Mouse (Mus musculus) forebrain, embryonic 11.5 days (tissue): ENCODE measurements around the gene Ncoa5. TPM values are rescaled to one million over a fixed set of nuclear protein-coding genes. Genes with fewer than 3 reads are reported as not detected.

Experiments
- ATAC-seq: fragments of 200-750 bp; cut with Nextera tagmentation; replicated peaks from 2 replicates; pipeline ENCODE4 v1.8.0; 2017; ENCODE audit warnings: moderate TSS enrichment; ENCODE audit not compliant: low FRiP score
- DNase-seq: peaks from one replicate; pipeline ENCODE4 v3.0.0-alpha.2; 2017; ENCODE audit warnings: low spot score
- H3K27ac ChIP-seq: fragments of 300-500 bp; sonication (generic); 2 replicates; pipeline ENCODE4 v1.5.1; 2014; ENCODE audit warnings: low read depth, low read length
- H3K27me3 ChIP-seq: fragments of 300-500 bp; sonication (generic); 2 replicates; pipeline ENCODE4 v1.6.1; 2014; ENCODE audit warnings: mild to moderate bottlenecking, low read length, mixed read lengths; ENCODE audit not compliant: control insufficient read depth, insufficient read depth
- H3K36me3 ChIP-seq: fragments of 300-500 bp; sonication (generic); 2 replicates; pipeline ENCODE4 v1.6.1; 2014; ENCODE audit warnings: mild to moderate bottlenecking, low read length, moderate library complexity, mixed read lengths; ENCODE audit not compliant: control insufficient read depth, insufficient read depth
- H3K4me1 ChIP-seq: fragments of 300-500 bp; sonication (generic); replicated peaks from 2 replicates; pipeline ENCODE4 v1.6.1; 2014; ENCODE audit warnings: low read length, mixed read lengths; ENCODE audit not compliant: control insufficient read depth, insufficient read depth
- H3K4me2 ChIP-seq: fragments of 300-500 bp; sonication (generic); 2 replicates; pipeline ENCODE4 v1.6.1; 2014; ENCODE audit warnings: low read depth, mild to moderate bottlenecking, low read length, moderate library complexity, mixed read lengths; ENCODE audit not compliant: severe bottlenecking
- H3K4me3 ChIP-seq: fragments of 300-500 bp; sonication (generic); 2 replicates; pipeline ENCODE4 v1.5.1; 2014; ENCODE audit warnings: low read depth, low read length
- H3K9ac ChIP-seq: fragments of 300-500 bp; sonication (generic); 2 replicates; pipeline ENCODE4 v1.6.1; 2014; ENCODE audit warnings: low read length
- H3K9me3 ChIP-seq: fragments of 300-500 bp; sonication (generic); 2 replicates; pipeline ENCODE4 v1.6.1; 2016; ENCODE audit warnings: low read length, mixed read lengths; ENCODE audit not compliant: control insufficient read depth
- WGBS: fragments of 180-500 bp; shearing (Covaris S2); extraction: QIAGEN DNeasy Blood & Tissue Kit; methylation state at CpG from one replicate; pipeline ENCODE4 v1.1.7; 2014; 5-methylcytosine and 5-hydroxymethylcytosine counted together
- polyA plus RNA-seq: library from polyadenylated mRNA; unstranded; fragments of >200 nt; fragmentation: Nextera tagmentation; extraction: Ambion mirVana; gene quantifications from 2 replicates; pipeline ENCODE4 v1.2.1, GENCODE M21; 2014

Ncoa5 gene
- 113 and 114 TPM in 2 replicates for polyA plus RNA-seq

GRCm38 (mm10) chr2:165034131-165035057, at the start of gene Ncoa5:
Gene Ncoa5 (minus strand): TSS chr2:165034867.
- peak within 1 kb of the TSS; percentile 77 for H3K4me2 ChIP-seq
- peak within 1 kb of the TSS; percentile 87 for H3K27ac ChIP-seq
- H3K9ac ChIP-seq: peak within 1 kb of the TSS; percentile 99
- ATAC-seq (peak; percentile 98), DNase-seq (peak; percentile 100)
- no peaks in the 10 kb centered on the region for H3K27me3 ChIP-seq
- H3K36me3 ChIP-seq: no peaks in the 10 kb centered on the region
- peak within 1 kb of the TSS; percentile 96 for H3K4me3 ChIP-seq
- H3K4me1 ChIP-seq: peaks cover 7% of the 10 kb centered on the region; the same call in 1 of the 2 replicates
- no peaks in the 10 kb centered on the region for H3K9me3 ChIP-seq
- WGBS: under 1% methylated on average over 104 of the region's 111 CpGs

GRCm38 (mm10) chr2:165081257-165081656, 46.6 kb upstream of the Ncoa5 start:
- WGBS: 12% methylated on average over 7 of the region's 7 CpGs
- Histone ChIP-seq H3K27me3 (peaks cover 29% of the 10 kb centered on the region), H3K9me3 (no peaks in the 10 kb centered on the region), H3K36me3 (no peaks in the 10 kb centered on the region), H3K4me2 (no peak overlapping the region), H3K4me1 (peaks cover 28% of the 10 kb centered on the region), H3K4me3 (no peak overlapping the region), H3K27ac (no peak overlapping the region), H3K9ac (no peak overlapping the region)
- no peak for DNase-seq
- no peak for ATAC-seq

GRCm38 (mm10) chr2:165080657-165081056, 46.0 kb upstream of the Ncoa5 start:
- Histone ChIP-seq H3K27me3 (peaks cover 35% of the 10 kb centered on the region), H3K36me3 (no peaks in the 10 kb centered on the region), H3K4me2 (no peak overlapping the region), H3K4me3 (no peak overlapping the region), H3K9me3 (no peaks in the 10 kb centered on the region), H3K4me1 (peaks cover 34% of the 10 kb centered on the region), H3K9ac (no peak overlapping the region), H3K27ac (no peak overlapping the region)
- 23% methylated on average over 9 of the region's 9 CpGs for WGBS
- ATAC-seq: no peak
- DNase-seq: no peak

GRCm38 (mm10) chr2:165078605-165079004, 43.9 kb upstream of the Ncoa5 start:
- DNase-seq (peak; percentile 76), ATAC-seq (no peak)
- Histone ChIP-seq H3K36me3 (no peaks in the 10 kb centered on the region), H3K4me2 (no peak overlapping the region), H3K27ac (no peak overlapping the region), H3K9me3 (no peaks in the 10 kb centered on the region), H3K9ac (no peak overlapping the region), H3K27me3 (peaks cover 44% of the 10 kb centered on the region), H3K4me1 (peaks cover 34% of the 10 kb centered on the region), H3K4me3 (no peak overlapping the region)
- WGBS: 24% methylated on average over 10 of the region's 10 CpGs

DNA sequence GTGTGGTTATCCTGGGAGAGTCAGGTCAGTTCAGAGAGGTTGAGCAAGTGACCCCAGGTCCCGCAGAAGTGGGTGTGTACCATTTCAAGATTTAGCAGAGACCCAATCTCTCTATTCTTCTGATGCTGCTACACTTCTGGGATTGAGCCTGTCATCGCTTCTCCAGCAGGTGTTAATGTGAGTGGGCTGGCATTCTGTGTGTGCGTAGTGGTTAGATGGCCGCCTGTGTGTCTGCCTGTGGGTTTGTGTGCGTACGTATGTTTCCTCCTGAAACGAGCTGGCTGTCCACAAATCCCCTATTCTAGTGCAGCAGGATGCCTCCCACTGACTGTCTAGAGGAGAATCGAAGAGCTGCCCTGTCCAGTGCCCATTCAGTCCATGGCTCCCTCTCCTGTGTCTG, 43.4 kb upstream of the Ncoa5 start:
- H3K27ac ChIP-seq: no peak overlapping the region
- H3K27me3 ChIP-seq: peaks cover 45% of the 10 kb centered on the region
- peaks cover 34% of the 10 kb centered on the region for H3K4me1 ChIP-seq
- no peak overlapping the region for H3K4me3 ChIP-seq
- H3K9ac ChIP-seq: no peak overlapping the region
- H3K9me3 ChIP-seq: no peaks in the 10 kb centered on the region
- H3K4me2 ChIP-seq: no peak overlapping the region
- no peaks in the 10 kb centered on the region for H3K36me3 ChIP-seq
- ATAC-seq: no peak
- no peak for DNase-seq
- WGBS: 62% methylated on average over 8 of the region's 8 CpGs

GRCm38 (mm10) chr2:165077055-165077454, 42.4 kb upstream of the Ncoa5 start:
- peak overlapping the region; percentile 9; the same call in 1 of the 2 replicates for H3K9ac ChIP-seq
- DNase-seq (peak; percentile 79), ATAC-seq (peak; percentile 82)
- H3K9me3 ChIP-seq: no peaks in the 10 kb centered on the region
- peaks cover 45% of the 10 kb centered on the region for H3K27me3 ChIP-seq
- peak overlapping the region; percentile 24 for H3K4me2 ChIP-seq
- no peak overlapping the region for H3K4me3 ChIP-seq
- 2% methylated on average over 9 of the region's 9 CpGs for WGBS
- H3K4me1 ChIP-seq: peaks cover 34% of the 10 kb centered on the region
- H3K36me3 ChIP-seq: no peaks in the 10 kb centered on the region
- H3K27ac ChIP-seq: no peak overlapping the region

GRCm38 (mm10) chr2:165074937-165075336, 40.3 kb upstream of the Ncoa5 start:
- ATAC-seq (peak; percentile 40; the same call in 1 of the 2 replicates), DNase-seq (peak; percentile 92)
- no peak overlapping the region for H3K4me3 ChIP-seq
- 39% methylated on average over 2 of the region's 2 CpGs for WGBS
- H3K9me3 ChIP-seq: no peaks in the 10 kb centered on the region
- H3K36me3 ChIP-seq: no peaks in the 10 kb centered on the region
- no peak overlapping the region for H3K4me2 ChIP-seq
- H3K9ac ChIP-seq: no peak overlapping the region
- H3K27me3 ChIP-seq: peaks cover 38% of the 10 kb centered on the region
- no peak overlapping the region for H3K27ac ChIP-seq
- peaks cover 35% of the 10 kb centered on the region for H3K4me1 ChIP-seq

GRCm38 (mm10) chr2:165074081-165074884, 39.6 kb upstream of the Ncoa5 start:
- no peaks in the 10 kb centered on the region for H3K36me3 ChIP-seq
- peaks cover 35% of the 10 kb centered on the region for H3K27me3 ChIP-seq
- H3K9ac ChIP-seq: no peak overlapping the region
- no peak overlapping the region for H3K4me2 ChIP-seq
- no peak for DNase-seq
- H3K4me1 ChIP-seq: peaks cover 33% of the 10 kb centered on the region
- no peak for ATAC-seq
- 62% methylated on average over 11 of the region's 11 CpGs for WGBS
- no peak overlapping the region for H3K27ac ChIP-seq
- no peak overlapping the region for H3K4me3 ChIP-seq
- no peaks in the 10 kb centered on the region for H3K9me3 ChIP-seq
